Mouse (Mus musculus) embryonic facial prominence, embryonic 15.5 days (tissue): ENCODE measurements around the gene Gucy2f. TPM values are rescaled to one million over a fixed set of nuclear protein-coding genes. Genes with fewer than 3 reads are reported as not detected.
A peak's percentile ranks its signal among the peaks of the same experiment; 100 is the strongest.

ENCODE experiments used
- ATAC-seq: fragments of 200-750 bp; cut with Nextera tagmentation; 2 replicates; pipeline ENCODE4 v1.8.0; 2017; ENCODE audit warnings: low read depth, moderate TSS enrichment; ENCODE audit not compliant: insufficient number of reproducible peaks, low FRiP score, low TSS enrichment
- H3K27ac ChIP-seq: fragments of 300-500 bp; sonication (generic); replicated peaks from 2 replicates; pipeline ENCODE4 v1.5.1; 2015; ENCODE audit warnings: mild to moderate bottlenecking, inconsistent platforms
- H3K27me3 ChIP-seq: fragments of 300-500 bp; sonication (generic); 2 replicates; pipeline ENCODE4 v1.6.1; 2015; ENCODE audit warnings: inconsistent platforms
- H3K36me3 ChIP-seq: fragments of 300-500 bp; sonication (generic); 2 replicates; pipeline ENCODE4 v1.6.1; 2015; ENCODE audit warnings: mild to moderate bottlenecking, inconsistent platforms
- H3K4me1 ChIP-seq: fragments of 300-500 bp; sonication (generic); 2 replicates; pipeline ENCODE4 v1.6.1; 2015; ENCODE audit warnings: inconsistent platforms
- H3K4me2 ChIP-seq: fragments of 300-500 bp; sonication (generic); replicated peaks from 2 replicates; pipeline ENCODE4 v1.6.1; 2015; ENCODE audit warnings: mild to moderate bottlenecking, inconsistent platforms
- H3K4me3 ChIP-seq: fragments of 300-500 bp; sonication (generic); replicated peaks from 2 replicates; pipeline ENCODE4 v1.5.1; 2015; ENCODE audit warnings: mild to moderate bottlenecking, inconsistent platforms
- H3K9ac ChIP-seq: fragments of 300-500 bp; sonication (generic); 2 replicates; pipeline ENCODE4 v1.6.1; 2015; ENCODE audit warnings: inconsistent platforms
- H3K9me3 ChIP-seq: fragments of 300-500 bp; sonication (generic); replicated peaks from 2 replicates; pipeline ENCODE4 v1.6.1; 2016; ENCODE audit warnings: inconsistent platforms
- WGBS: fragments of 180-500 bp; shearing (Covaris S2); methylation state at CpG from one replicate; pipeline ENCODE4 v1.1.7; 2015; 5-methylcytosine and 5-hydroxymethylcytosine counted together
- polyA plus RNA-seq: library from polyadenylated mRNA; unstranded; fragments of >200 nt; fragmentation: Nextera tagmentation; extraction: Ambion mirVana; gene quantifications from 2 replicates; pipeline ENCODE4 v1.2.1, GENCODE M21; 2015

The Gucy2f gene
- polyA plus RNA-seq, 1 experiment from 2014 or later = not detected

DNA sequence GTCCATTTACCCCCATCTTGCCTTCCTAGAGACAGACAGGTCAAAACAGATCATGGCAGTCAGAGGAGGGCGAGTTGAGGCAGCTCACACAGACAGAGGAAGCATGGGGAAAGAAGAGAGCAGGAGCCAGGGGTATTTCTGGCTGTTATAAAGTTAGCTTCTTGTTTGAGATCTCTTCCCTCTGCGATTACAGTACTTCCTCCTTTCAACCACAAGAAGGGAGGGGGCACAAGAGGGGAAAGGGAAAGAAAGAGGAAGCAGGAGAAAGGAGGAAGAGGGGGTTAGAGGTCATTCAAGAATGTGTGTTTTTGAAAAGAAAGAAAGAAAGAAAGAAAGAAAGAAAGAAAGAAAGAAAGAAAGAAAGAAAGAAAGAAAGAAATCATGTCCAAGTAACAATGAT is 6.4 kb downstream of the Gucy2f start:
- 58% methylated on average over 2 of the region's 2 CpGs for WGBS
- no peak for ATAC-seq
- no peak overlapping the region for H3K4me3 ChIP-seq
- H3K4me1 ChIP-seq = no peaks in the 10 kb centered on the region
- no peak overlapping the region for H3K4me2 ChIP-seq
- no peaks in the 10 kb centered on the region for H3K9me3 ChIP-seq
- H3K9ac ChIP-seq = no peak overlapping the region
- H3K27ac ChIP-seq = no peak overlapping the region
- no peaks in the 10 kb centered on the region; the same call in 1 of the 2 replicates for H3K27me3 ChIP-seq
- H3K36me3 ChIP-seq = no peaks in the 10 kb centered on the region

DNA sequence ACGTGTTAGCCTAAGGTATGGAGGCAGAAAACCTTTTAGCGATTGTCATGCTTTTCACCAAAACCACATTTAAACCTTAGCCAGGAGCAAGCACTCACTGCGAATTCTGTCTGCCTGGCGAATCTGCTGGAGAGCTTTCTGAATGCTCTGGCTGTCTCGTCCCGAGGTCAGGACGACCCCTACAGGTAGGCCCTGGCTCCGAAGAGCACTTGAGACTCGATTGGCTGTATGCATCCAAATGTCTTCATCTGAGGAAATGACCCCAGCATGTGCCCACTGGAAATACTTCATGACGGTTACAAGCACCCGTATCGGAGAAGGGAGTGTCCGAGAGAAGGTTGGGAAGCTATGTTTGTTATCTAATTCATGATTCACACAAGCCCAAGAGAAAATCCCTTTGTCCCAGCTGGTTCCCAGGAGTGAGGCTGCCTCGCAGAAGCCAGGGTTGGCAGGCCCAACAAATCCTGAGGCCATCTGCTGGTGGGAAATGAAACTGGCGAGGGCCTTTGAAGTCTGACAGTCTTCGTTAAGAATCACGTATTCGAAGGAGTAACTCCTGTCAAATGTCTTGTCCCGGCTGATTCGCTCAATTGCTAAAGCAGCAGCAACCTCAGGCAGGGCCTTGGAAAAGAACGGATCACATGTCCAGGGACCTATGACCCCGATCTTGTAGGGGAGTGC is 7.6 kb downstream of the Gucy2f start:
- WGBS = 29% methylated on average over 22 of the region's 22 CpGs
- Histone ChIP-seq H3K4me3 (no peak overlapping the region), H3K27ac (no peak overlapping the region), H3K4me2 (peak overlapping the region; percentile 21; the same call in 1 of the 2 replicates), H3K9me3 (no peaks in the 10 kb centered on the region), H3K4me1 (no peaks in the 10 kb centered on the region), H3K9ac (no peak overlapping the region), H3K36me3 (no peaks in the 10 kb centered on the region), H3K27me3 (no peaks in the 10 kb centered on the region)
- ATAC-seq = no peak

DNA sequence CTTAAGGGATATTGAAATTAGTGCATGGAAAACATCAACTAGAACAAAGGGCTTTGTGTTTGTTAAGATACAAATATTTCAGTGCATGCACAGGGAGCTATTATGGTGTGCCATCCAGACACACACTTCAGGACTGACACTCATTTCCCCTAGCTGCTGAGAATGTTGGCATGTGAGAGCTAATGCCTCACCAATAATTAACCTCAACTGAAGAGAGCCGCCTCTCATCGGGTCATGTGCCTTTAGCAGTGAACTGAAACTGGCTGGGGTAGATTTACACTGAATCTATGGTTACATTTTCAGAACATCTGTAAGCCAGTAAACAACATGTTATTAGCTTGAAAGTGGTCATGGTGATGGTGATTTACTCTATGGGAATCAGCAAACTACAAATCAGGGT is 14.7 kb downstream of the Gucy2f start:
- Histone ChIP-seq H3K9me3 (no peaks in the 10 kb centered on the region), H3K4me1 (no peaks in the 10 kb centered on the region), H3K4me3 (no peak overlapping the region), H3K27me3 (no peaks in the 10 kb centered on the region), H3K4me2 (no peak overlapping the region), H3K9ac (no peak overlapping the region), H3K36me3 (no peaks in the 10 kb centered on the region), H3K27ac (no peak overlapping the region)
- 59% methylated on average over 2 of the region's 2 CpGs for WGBS
- no peak for ATAC-seq

DNA sequence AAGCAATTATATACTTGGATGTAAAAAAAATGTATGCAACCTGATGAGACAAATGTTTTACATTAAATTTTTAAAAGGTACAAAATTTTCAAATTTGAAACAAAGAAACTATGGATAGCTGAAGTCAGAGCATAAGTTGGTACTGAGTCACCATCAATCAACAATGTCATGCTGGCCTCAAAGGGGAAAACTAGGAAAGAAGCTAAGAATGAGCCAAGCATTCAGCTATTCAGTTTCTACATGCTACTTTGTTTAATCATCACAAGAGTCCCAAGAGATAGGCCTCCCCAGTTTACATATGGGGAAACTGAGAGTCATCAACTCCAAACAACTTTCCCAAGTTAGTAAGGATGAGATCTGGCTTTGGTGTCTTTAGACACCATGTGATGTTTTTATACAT is 19.8 kb downstream of the Gucy2f start:
- no peak overlapping the region for H3K9ac ChIP-seq
- H3K36me3 ChIP-seq = no peaks in the 10 kb centered on the region
- ATAC-seq = no peak
- no peak overlapping the region for H3K27ac ChIP-seq
- H3K9me3 ChIP-seq = no peaks in the 10 kb centered on the region
- no peaks in the 10 kb centered on the region for H3K27me3 ChIP-seq
- H3K4me3 ChIP-seq = no peak overlapping the region
- no peak overlapping the region for H3K4me2 ChIP-seq
- no peaks in the 10 kb centered on the region for H3K4me1 ChIP-seq

DNA sequence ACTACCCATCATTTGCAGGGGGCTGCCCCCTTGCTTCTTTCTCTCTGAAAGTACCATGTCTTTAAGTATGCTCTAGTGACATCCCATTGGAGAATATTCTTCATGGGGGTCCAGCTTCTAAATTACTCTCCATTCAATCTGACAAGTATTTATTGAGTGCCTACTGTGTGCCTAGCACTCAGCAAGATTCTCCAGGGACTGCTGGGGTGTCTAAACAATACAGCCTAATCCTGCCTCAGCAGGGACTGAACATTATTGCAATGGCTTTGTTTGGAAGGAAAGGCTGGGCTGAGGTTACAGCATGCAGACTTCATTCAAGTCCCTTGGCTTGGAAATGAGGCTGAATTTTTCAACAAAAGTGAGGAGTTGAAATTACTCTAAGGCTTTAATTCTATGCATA is 81.0 kb downstream of the Gucy2f start:
- no peaks in the 10 kb centered on the region for H3K9me3 ChIP-seq
- no peak overlapping the region for H3K9ac ChIP-seq
- H3K4me1 ChIP-seq = no peaks in the 10 kb centered on the region
- peaks cover 8% of the 10 kb centered on the region; the same call in 1 of the 2 replicates for H3K27me3 ChIP-seq
- H3K27ac ChIP-seq = no peak overlapping the region
- H3K4me2 ChIP-seq = no peak overlapping the region
- H3K4me3 ChIP-seq = no peak overlapping the region
- ATAC-seq = no peak
- H3K36me3 ChIP-seq = no peaks in the 10 kb centered on the region

DNA sequence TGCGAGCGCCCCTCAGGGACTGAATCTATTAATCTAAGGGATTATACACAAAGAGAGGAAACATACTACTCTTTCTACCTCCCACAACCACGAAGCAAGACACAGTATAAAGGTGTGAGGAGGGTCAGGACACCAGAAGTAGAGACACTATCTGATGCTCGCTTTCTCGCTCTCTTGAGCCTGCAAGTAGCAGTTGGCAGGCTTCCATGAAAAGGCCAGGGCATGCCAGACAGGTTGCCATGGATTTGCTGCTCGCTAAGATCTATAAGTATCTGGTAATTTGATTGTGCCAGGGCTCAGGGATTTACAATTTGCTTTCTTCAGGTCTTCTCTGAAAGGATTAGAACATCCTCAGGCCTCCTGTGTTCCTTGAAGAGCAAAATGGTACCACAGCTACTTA is 85.5 kb downstream of the Gucy2f start:
- no peaks in the 10 kb centered on the region for H3K36me3 ChIP-seq
- H3K27ac ChIP-seq = no peak overlapping the region
- H3K4me1 ChIP-seq = no peaks in the 10 kb centered on the region
- no peak overlapping the region for H3K4me3 ChIP-seq
- H3K9ac ChIP-seq = no peak overlapping the region
- no peak for ATAC-seq
- 68% methylated on average over 6 of the region's 6 CpGs for WGBS
- H3K27me3 ChIP-seq = peaks cover 13% of the 10 kb centered on the region
- H3K9me3 ChIP-seq = no peaks in the 10 kb centered on the region
- H3K4me2 ChIP-seq = no peak overlapping the region

DNA sequence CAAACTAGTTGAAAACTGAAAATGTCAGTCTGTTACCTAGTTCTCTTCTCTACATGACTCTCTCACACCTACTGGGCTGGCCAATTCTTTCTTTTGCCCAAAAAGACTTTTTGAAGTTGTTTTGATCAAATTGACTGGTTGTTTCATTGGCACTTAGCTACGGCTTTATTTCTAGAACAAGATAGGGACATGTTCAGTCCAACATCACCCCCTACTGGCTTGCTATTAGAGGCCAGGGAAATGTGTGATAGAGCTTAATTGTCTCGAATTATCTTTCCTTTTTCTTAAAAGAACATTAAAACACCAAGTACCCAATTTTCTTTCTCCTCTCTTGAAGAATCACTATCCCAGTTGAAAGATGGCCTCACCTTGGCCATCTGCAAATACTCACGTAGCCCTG is 99.8 kb downstream of the Gucy2f start:
- Histone ChIP-seq H3K9ac (no peak overlapping the region), H3K27me3 (0 out of 2 replicates have a peak, but pooled peaks cover 4% of the 10 kb centered on the region), H3K4me1 (no peaks in the 10 kb centered on the region), H3K4me3 (no peak overlapping the region), H3K36me3 (no peaks in the 10 kb centered on the region), H3K9me3 (no peaks in the 10 kb centered on the region), H3K27ac (no peak overlapping the region), H3K4me2 (no peak overlapping the region)
- 36% methylated on average over 3 of the region's 3 CpGs for WGBS
- no peak for ATAC-seq

DNA sequence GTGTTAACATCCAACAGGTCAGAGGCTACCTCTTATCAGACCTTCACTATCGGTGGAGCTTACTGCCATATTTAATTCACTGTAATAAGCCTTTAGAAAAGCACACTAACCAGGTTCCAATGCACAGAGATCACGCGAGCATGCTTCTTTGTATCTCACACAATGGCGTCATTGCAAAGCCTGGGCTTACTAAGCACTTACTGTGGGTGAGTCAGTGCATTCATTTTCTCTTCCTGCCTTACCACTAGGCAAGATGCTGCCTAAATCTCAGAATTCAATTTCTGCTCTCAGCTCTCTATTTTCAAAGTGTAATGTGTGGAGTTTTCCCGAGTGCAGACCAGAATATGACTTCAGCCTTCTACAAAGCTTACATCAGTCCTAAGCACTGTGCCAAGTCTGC is 101.2 kb downstream of the Gucy2f start:
- Histone ChIP-seq H3K9me3 (no peaks in the 10 kb centered on the region), H3K9ac (no peak overlapping the region), H3K4me1 (no peaks in the 10 kb centered on the region), H3K27me3 (0 out of 2 replicates have a peak, but pooled peaks cover 4% of the 10 kb centered on the region), H3K4me3 (no peak overlapping the region), H3K27ac (no peak overlapping the region), H3K36me3 (no peaks in the 10 kb centered on the region), H3K4me2 (no peak overlapping the region)
- 74% methylated on average over 5 of the region's 5 CpGs for WGBS
- ATAC-seq = no peak

DNA sequence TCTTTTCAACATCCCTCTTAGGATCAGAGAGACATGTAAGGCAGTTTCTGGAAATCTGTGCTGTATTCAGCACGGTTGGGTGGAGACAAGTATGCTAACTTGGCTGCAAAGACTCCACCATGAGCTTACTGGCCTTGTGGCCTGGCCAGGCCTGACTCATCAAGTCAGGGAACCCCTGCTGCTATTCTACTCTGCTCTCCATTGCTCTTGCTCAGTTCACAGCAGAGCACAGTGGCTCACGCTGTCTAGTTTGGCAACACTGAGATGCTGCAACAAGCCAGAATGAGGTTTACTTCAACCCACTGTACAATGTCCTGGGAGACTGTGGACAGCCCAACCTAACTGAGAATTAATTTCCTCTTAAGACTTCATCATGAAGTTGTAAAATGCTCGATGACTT is 134.1 kb downstream of the Gucy2f start:
- H3K27ac ChIP-seq = no peak overlapping the region
- no peak for ATAC-seq
- no peak overlapping the region for H3K9ac ChIP-seq
- 65% methylated on average over 3 of the region's 3 CpGs for WGBS
- H3K27me3 ChIP-seq = no peaks in the 10 kb centered on the region; the same call in 1 of the 2 replicates
- no peak overlapping the region for H3K4me2 ChIP-seq
- no peaks in the 10 kb centered on the region for H3K36me3 ChIP-seq
- no peaks in the 10 kb centered on the region for H3K9me3 ChIP-seq
- H3K4me1 ChIP-seq = no peaks in the 10 kb centered on the region
- no peak overlapping the region for H3K4me3 ChIP-seq

Other genes with a start within 250 kb of the Gucy2f start
- 17.2 and 17.7 TPM in 2 replicates for gene Nxt2, start 29.8 kb upstream of the Gucy2f start, polyA plus RNA-seq
- 28.2 and 30.7 TPM in 2 replicates for gene Kcne1l, start 109.4 kb upstream of the Gucy2f start, polyA plus RNA-seq
- 13.1 and 13.4 TPM in 2 replicates for gene Acsl4, start 193.6 kb upstream of the Gucy2f start, polyA plus RNA-seq